Mouse (Mus musculus): ENCODE measurements at regions not wholly inside any gene's neighbourhood (a gene's known extent, or its start where the extent isn't known, plus 50 kb on each side); places are given as distances from the start of the nearest gene placed in this dataset.
A peak's percentile ranks its signal among the peaks of the same experiment; 100 is the strongest.
"Not testable (repeated sequence)": the region's sequence is repeated elsewhere in the genome, so short reads cannot be mapped to it uniquely, and the experiment has no call there.

- no peak for DNase-seq
Observed at GRCm38 (mm10) chr13:74969244-74969643, 120.4 kb upstream of the Pcsk1 start.

- peak; percentile 18 to 38 for DNase-seq
Observed at GRCm38 (mm10) chr13:74955876-74956275, 133.8 kb upstream of the Pcsk1 start.

DNA sequence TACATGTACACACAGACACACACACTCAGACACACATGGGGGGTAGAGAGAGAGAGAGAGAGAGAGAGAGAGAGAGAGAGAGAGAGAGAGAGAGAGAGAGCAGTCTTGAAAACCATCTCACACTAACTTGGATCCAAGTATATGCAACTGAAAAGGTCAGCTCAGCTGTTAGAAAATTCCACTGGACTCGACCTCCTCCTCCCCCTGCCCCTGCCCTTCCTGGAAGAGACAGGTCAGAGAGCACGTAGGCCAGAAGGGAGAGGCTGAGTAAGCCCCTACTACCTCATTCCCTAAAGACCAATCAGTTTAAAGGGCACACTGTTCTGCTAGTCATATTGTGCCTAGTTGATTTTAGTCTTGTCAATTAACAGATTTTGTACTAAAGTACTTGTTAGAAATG is 105.0 kb upstream of the Cast start:
- not testable (repeated sequence) for DNase-seq

GRCm38 (mm10) chr13:74903213-74904055 is 94.8 kb upstream of the Cast start:
- DNase-seq = no peak

DNA sequence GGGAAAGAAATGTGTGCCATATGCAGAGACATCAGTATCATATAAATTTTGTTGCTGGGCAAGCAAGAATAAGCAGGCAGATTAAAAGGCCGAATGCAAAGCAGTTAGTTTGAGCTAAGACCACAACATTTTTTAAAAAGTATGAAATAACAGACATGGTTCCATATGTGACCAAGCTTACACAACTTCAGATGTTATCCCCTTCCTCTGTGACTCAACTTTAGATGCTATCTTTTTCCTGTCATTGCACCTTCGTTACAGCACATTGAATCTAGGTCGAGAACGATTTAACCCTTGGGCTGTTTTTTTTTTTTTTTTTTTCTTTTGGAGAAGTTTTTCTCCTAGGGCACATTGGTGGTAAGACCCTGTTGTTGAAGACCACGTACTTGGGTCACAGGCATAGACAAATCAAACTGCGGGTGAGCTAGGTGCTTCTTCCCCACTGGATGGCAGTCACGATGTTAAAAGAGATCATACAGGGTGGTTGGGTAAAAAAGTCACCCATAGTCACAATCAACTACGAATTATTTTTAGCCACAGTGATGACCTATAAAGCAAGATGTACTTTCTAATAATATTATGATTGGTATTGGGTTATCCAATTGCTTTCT is 81.4 kb upstream of the Cast start:
- DNase-seq = no peak

DNA sequence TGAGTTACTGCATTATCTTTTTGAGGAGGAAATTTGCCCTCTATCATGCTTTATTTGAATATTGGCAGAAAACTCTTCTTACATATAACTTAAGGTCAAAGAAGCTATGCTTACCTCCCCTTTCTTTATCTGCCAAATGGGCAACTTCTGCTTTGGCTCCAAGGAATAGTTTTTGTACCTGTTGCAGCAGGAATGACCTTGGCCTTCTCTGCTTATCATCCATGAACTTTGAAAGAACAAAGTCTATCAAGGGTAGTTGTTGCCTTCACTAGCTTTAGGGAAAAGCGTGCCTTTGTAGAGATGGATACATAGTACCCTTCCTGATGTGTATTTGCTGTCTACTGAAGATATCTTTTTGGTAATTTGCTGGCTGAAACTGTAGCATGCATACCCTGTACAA is 59.1 kb upstream of the Cast start:
- DNase-seq = no peak

DNA sequence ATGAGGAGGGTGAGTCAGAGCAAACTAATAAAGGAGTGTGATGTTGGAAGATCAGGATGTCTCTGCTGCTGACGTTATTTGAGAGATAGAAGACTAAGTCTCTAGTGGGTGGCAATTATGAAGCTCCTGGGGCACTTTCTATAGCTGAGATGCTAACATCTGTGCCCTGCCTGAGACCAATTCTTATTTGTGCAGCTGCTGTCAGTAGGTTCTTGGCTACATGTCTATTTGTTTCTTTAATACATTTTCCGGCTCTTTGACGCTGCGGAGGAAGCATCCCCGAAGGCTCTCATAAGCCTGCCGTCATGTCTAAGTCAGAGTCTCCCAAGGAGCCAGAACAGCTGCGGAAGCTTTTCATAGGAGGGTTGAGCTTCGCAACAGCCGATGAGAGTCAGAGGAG is 55.4 kb upstream of the Cast start:
- DNase-seq = no peak

DNA sequence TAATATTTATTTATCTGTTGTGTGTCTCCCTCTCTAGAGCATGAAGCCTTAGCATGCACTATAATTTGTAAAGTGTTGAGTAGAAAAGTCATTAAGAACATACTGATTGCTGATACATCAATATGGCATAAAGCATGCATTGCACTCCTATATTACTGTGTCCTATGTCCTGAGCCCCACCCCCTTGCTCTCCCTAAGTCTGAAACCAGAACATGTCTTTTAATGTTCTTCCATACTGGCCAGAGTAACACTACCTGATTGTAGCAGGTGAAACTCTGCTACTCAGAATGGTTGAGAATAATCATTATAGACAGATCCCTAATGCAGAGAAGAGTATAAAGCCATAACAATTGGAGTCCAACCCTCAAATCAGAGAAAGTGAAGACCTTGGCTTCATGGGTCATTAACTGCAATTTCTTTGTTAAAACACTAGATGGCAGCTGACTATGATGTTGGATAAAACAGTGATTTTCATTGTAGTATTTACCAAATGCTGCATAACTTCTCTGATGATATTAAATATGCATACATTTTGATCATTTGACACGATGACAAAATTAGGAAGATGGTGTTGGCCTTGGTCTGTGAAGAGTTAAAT is 52.9 kb upstream of the Cast start:
- peak in 1 of 2 experiments; percentile 7 for DNase-seq
